Comparison of ENCODE assay signal across 25 mouse cellular contexts in genomic region chr2:113749309-113749708, GRCm38 (mm10). TPM values are rescaled to one million over a fixed set of nuclear protein-coding genes. Genes with fewer than 3 reads are reported as not detected.
"Had no signal": no experiment of that assay in that cellular context is flagged by ENCODE, and none has a peak within 500 bp of the region (broad histone marks: within the 10 kb centered on the region; RNA-seq: fewer than 3 reads in every experiment).

No protein-coding gene starts in this region.

- H3K4me3 ChIP-seq: left cerebral cortex, adult 2 months; limb, embryonic 12.5 days; limb, embryonic 15.5 days; liver, embryonic 12.5 days; liver, embryonic 15.5 days; lung, embryonic 15.5 days; megakaryocyte, embryonic 14.5 days; midbrain, embryonic 10.5 days; midbrain, embryonic 15.5 days; neural tube, embryonic 13.5 days; stomach, embryonic 15.5 days had no signal

- H3K27ac ChIP-seq: kidney, postnatal 0 days; left cerebral cortex, adult 2 months; limb, embryonic 12.5 days; limb, embryonic 15.5 days; liver, embryonic 12.5 days; liver, embryonic 15.5 days; lung, embryonic 15.5 days; midbrain, embryonic 10.5 days; midbrain, embryonic 15.5 days; neural tube, embryonic 13.5 days; stomach, embryonic 15.5 days had no signal

- DNase-seq: kidney, adult 9 months; kidney, postnatal 25 days; layer of hippocampus, postnatal 36 days; left cerebral cortex, postnatal 4 days; lung, adult 18-20 months; lung, postnatal 36 days; retina, postnatal 1 day; right cerebral cortex, postnatal 25 days; spleen, adult 18-20 months; thymus, adult 2 months; thymus, postnatal 14 days; thymus, postnatal 4 days had no signal

- ATAC-seq: liver, embryonic 12.5 days; midbrain, embryonic 15.5 days had no signal

- H3K4me1 ChIP-seq: limb, embryonic 12.5 days; limb, embryonic 15.5 days; liver, embryonic 12.5 days; liver, embryonic 15.5 days; lung, embryonic 15.5 days; megakaryocyte, embryonic 14.5 days; midbrain, embryonic 10.5 days; midbrain, embryonic 15.5 days; neural tube, embryonic 13.5 days; stomach, embryonic 15.5 days had no signal

- H3K9ac ChIP-seq: limb, embryonic 12.5 days; limb, embryonic 15.5 days; liver, embryonic 12.5 days; liver, embryonic 15.5 days; lung, embryonic 15.5 days; midbrain, embryonic 15.5 days; neural tube, embryonic 13.5 days; stomach, embryonic 15.5 days had no signal

- H3K4me2 ChIP-seq: limb, embryonic 12.5 days; limb, embryonic 15.5 days; liver, embryonic 12.5 days; liver, embryonic 15.5 days; lung, embryonic 15.5 days; midbrain, embryonic 15.5 days; neural tube, embryonic 13.5 days; stomach, embryonic 15.5 days had no signal

- H3K9me3 ChIP-seq: limb, embryonic 12.5 days; limb, embryonic 15.5 days; liver, embryonic 12.5 days; liver, embryonic 15.5 days; lung, embryonic 15.5 days; midbrain, embryonic 10.5 days; midbrain, embryonic 15.5 days; neural tube, embryonic 13.5 days; stomach, embryonic 15.5 days had no signal

- H3K36me3 ChIP-seq: limb, embryonic 15.5 days; liver, embryonic 12.5 days; liver, embryonic 15.5 days; lung, embryonic 15.5 days; midbrain, embryonic 10.5 days; midbrain, embryonic 15.5 days; neural tube, embryonic 13.5 days; stomach, embryonic 15.5 days had no signal

- H3K27me3 ChIP-seq: limb, embryonic 15.5 days; liver, embryonic 15.5 days; megakaryocyte, embryonic 14.5 days; midbrain, embryonic 15.5 days; stomach, embryonic 15.5 days had no signal

RNA-seq across cellular contexts. Expression of gene Grem1, which starts 9.1 kb away (rescaled TPM):
- total RNA-seq: neutrophil, adult 5-6 weeks had no signal
